Mouse (Mus musculus): ENCODE measurements at regions not wholly inside any gene's neighbourhood (a gene's known extent, or its start where the extent isn't known, plus 50 kb on each side); places are given as distances from the start of the nearest gene placed in this dataset.
"Not testable (repeated sequence)": the region's sequence is repeated elsewhere in the genome, so short reads cannot be mapped to it uniquely, and the experiment has no call there.

GRCm38 (mm10) chr12:14250124-14250523, 98.3 kb upstream of the Fam84a start:
- DNase-seq, result no peak

- DNase-seq, result not testable (repeated sequence)
Observed at GRCm38 (mm10) chr12:14242720-14243119, 90.9 kb upstream of the Fam84a start.

- no peak for DNase-seq
Observed at GRCm38 (mm10) chr12:14237699-14238098, 85.8 kb upstream of the Fam84a start.

- DNase-seq, result no peak
Observed at GRCm38 (mm10) chr12:14235351-14235750, 83.5 kb upstream of the Fam84a start.

- no peak for DNase-seq
Observed at GRCm38 (mm10) chr12:14212618-14213017, 60.8 kb upstream of the Fam84a start.

GRCm38 (mm10) chr12:14209881-14210280, 58.0 kb upstream of the Fam84a start:
- no peak for DNase-seq

GRCm38 (mm10) chr12:14207288-14207687, 55.4 kb upstream of the Fam84a start:
- no peak for DNase-seq

GRCm38 (mm10) chr12:14204491-14204890, 52.6 kb upstream of the Fam84a start:
- DNase-seq, result no peak
